In the genomic region with DNA sequence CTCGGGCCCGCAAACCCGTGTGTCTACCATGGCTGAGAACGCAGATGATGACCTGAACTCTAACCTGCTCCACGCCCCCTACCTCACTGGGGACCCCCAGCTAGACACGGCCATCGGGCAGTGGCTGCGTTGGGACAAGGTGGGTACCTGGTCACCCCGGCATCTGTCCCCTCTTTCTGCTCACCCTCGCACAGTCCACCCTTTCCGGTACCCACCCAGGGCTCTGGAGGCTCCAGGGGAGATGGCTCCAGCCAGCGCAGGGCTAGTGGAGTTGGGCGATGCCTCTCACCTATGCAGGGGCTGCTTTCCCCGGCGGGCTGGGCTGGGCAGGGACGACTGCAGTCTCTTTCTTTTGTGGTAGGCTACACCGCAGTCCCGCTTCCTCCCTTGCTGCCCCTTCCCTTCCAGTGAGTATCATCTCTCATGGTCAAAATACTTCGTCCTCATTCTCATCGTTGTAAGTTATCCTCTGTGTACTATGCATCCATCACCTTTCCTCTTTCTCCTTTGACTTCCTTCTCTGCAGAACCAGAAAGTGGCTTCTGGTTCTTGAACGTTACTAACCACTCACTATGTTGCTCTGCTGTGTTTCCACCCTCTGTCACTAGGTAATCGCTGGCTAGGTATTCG, we compare ENCODE assay signal across 9 mouse cellular contexts. TPM values are rescaled to one million over a fixed set of nuclear protein-coding genes. Genes with fewer than 3 reads are reported as not detected.
DNase-seq lines count a peak whose midpoint lies in the region; ATAC-seq and TF ChIP-seq lines count a peak whose summit lies in the region.
"Had no signal": no experiment of that assay in that cellular context is flagged by ENCODE, and none has a peak within 500 bp of the region (broad histone marks: within the 10 kb centered on the region; RNA-seq: fewer than 3 reads in every experiment).

No protein-coding gene starts in this region.

- no peaks in the 10 kb centered on the region for H3K27me3 ChIP-seq in kidney, embryonic 16.5 days (ENCODE audit: insufficient read depth, low read length)
- no peaks in the 10 kb centered on the region for H3K27me3 ChIP-seq in G1E (ENCODE audit: insufficient read depth, low read length)
- no peaks in the 10 kb centered on the region for H3K27me3 ChIP-seq in liver, embryonic 11.5 days (replicated peaks; ENCODE audit: control insufficient read depth, insufficient read depth, low read length)
- H3K27me3 ChIP-seq in neural tube, embryonic 15.5 days (replicated peaks), result no peaks in the 10 kb centered on the region

- no peak for DNase-seq in kidney, adult 18-20 months
- peak; percentile 5 for DNase-seq in G1E (ENCODE audit: low spot score)
- DNase-seq in cerebellum, postnatal 25 days, result peak; percentile 68 to 69
- DNase-seq in heart, postnatal 14 days, result peak; percentile 24
- no peak for DNase-seq in liver, embryonic 11.5 days (ENCODE audit: low spot score)
- DNase-seq in frontal cortex, postnatal 10 days (ENCODE audit: low spot score in 2 of 2), result no peak

- 1% methylated on average over 23 of the region's 23 CpGs for WGBS in kidney, embryonic 16.5 days
- WGBS in liver, embryonic 11.5 days, result under 1% methylated on average over 23 of the region's 23 CpGs
- under 1% methylated on average over 23 of the region's 23 CpGs for WGBS in neural tube, embryonic 15.5 days

- H3K4me3 ChIP-seq in kidney, embryonic 16.5 days (ENCODE audit: low read length), result peak overlapping the region; percentile 79
- peak overlapping the region; percentile 95 for H3K4me3 ChIP-seq in G1E (ENCODE audit: low read depth, low read length)
- peak overlapping the region; percentile 76 for H3K4me3 ChIP-seq in liver, embryonic 11.5 days (ENCODE audit: low read depth, low read length)
- H3K4me3 ChIP-seq in neural tube, embryonic 15.5 days (replicated peaks), result peak overlapping the region; percentile 74

- TF ChIP-seq CTCF in G1E (IDR thresholded peaks at IDR 0.05; ENCODE audit: low read depth, low read length), result no peak

- intact Hi-C loops in heart, postnatal 14 days (cut with DNase I), result loop anchor here (5.0 kb wide), 1 partner anchor 106 kb away; the partner anchor contains the start of gene Pold3

- H3K4me1 ChIP-seq in kidney, embryonic 16.5 days (ENCODE audit: insufficient read depth, low read length), result peaks cover 11% of the 10 kb centered on the region
- H3K4me1 ChIP-seq in G1E (ENCODE audit: insufficient read depth, low read depth, low read length), result peaks cover 29% of the 10 kb centered on the region
- peaks cover 12% of the 10 kb centered on the region for H3K4me1 ChIP-seq in liver, embryonic 11.5 days (replicated peaks; ENCODE audit: control insufficient read depth, insufficient read depth, low read length)
- H3K4me1 ChIP-seq in neural tube, embryonic 15.5 days, result peaks cover 20% of the 10 kb centered on the region

- peak overlapping the region; percentile 97 for H3K4me2 ChIP-seq in kidney, embryonic 16.5 days (replicated peaks; ENCODE audit: low read depth, low read length)
- peak overlapping the region; percentile 99 for H3K4me2 ChIP-seq in liver, embryonic 11.5 days
- peak overlapping the region; percentile 89 for H3K4me2 ChIP-seq in neural tube, embryonic 15.5 days

- peak; percentile 71 for ATAC-seq in kidney, embryonic 16.5 days (ENCODE audit: low FRiP score, low TSS enrichment)
- ATAC-seq in G1E (ENCODE audit: extremely low read depth, insufficient number of reproducible peaks, low FRiP score, poor library complexity, severe bottlenecking), result no peak
- peak; percentile 52 for ATAC-seq in liver, embryonic 11.5 days (replicated peaks; ENCODE audit: low FRiP score)
- ATAC-seq in neural tube, embryonic 15.5 days (ENCODE audit: low FRiP score), result peak; percentile 70

- peak overlapping the region; percentile 84 for H3K9ac ChIP-seq in kidney, embryonic 16.5 days (replicated peaks; ENCODE audit: low read length)
- peak overlapping the region; percentile 79 for H3K9ac ChIP-seq in liver, embryonic 11.5 days (ENCODE audit: low read depth, low read length)
- H3K9ac ChIP-seq in neural tube, embryonic 15.5 days (replicated peaks), result peak overlapping the region; percentile 86

- H3K9me3 ChIP-seq in kidney, embryonic 16.5 days (ENCODE audit: low read length), result no peaks in the 10 kb centered on the region
- no peaks in the 10 kb centered on the region for H3K9me3 ChIP-seq in G1E (replicated peaks)
- no peaks in the 10 kb centered on the region for H3K9me3 ChIP-seq in liver, embryonic 11.5 days (ENCODE audit: control insufficient read depth, low read length)
- H3K9me3 ChIP-seq in neural tube, embryonic 15.5 days (replicated peaks), result no peaks in the 10 kb centered on the region

- H3K36me3 ChIP-seq in kidney, embryonic 16.5 days (ENCODE audit: insufficient read depth, low read length), result no peaks in the 10 kb centered on the region
- H3K36me3 ChIP-seq in G1E (replicated peaks), result no peaks in the 10 kb centered on the region
- no peaks in the 10 kb centered on the region for H3K36me3 ChIP-seq in liver, embryonic 11.5 days (ENCODE audit: control insufficient read depth, insufficient read depth, low read length)
- H3K36me3 ChIP-seq in neural tube, embryonic 15.5 days, result no peaks in the 10 kb centered on the region

- H3K27ac ChIP-seq in kidney, embryonic 16.5 days (ENCODE audit: low read length), result peak overlapping the region; percentile 91
- H3K27ac ChIP-seq in liver, embryonic 11.5 days (ENCODE audit: low read depth, low read length), result peak overlapping the region; percentile 95
- H3K27ac ChIP-seq in neural tube, embryonic 15.5 days (replicated peaks), result peak overlapping the region; percentile 92

RNA-seq across cellular contexts. Expression of gene Pgm2l1, which starts 0.8 kb away (rescaled TPM):
- 3.4 and 4.0 TPM in 2 replicates for polyA plus RNA-seq in kidney, embryonic 16.5 days (2015; fragmentation: Nextera tagmentation; extraction: Ambion mirVana)
- total RNA-seq in G1E (2014; fragmentation: Nextera tagmentation), result 20.8 and 22.5 TPM in 2 replicates
- total RNA-seq in G1E (2017), result 21.0 and 22.6 TPM in 2 replicates
- 21.3 and 21.6 TPM in 2 replicates for polyA plus RNA-seq in G1E (2012)
- total RNA-seq in heart, postnatal 14 days (2021), result 1 to 10 TPM; 8.1 TPM
- 2.6 and 3.0 TPM in 2 replicates for polyA plus RNA-seq in liver, embryonic 11.5 days (2014; fragmentation: Nextera tagmentation; extraction: Ambion mirVana)
- polyA plus RNA-seq in neural tube, embryonic 15.5 days (2015; fragmentation: Nextera tagmentation; extraction: Ambion mirVana), result 24.2 and 26.1 TPM in 2 replicates

RNA-seq across cellular contexts. Expression of gene Kcne3, which starts 51.7 kb away (rescaled TPM):
- 3.0 and 4.2 TPM in 2 replicates for polyA plus RNA-seq in kidney, embryonic 16.5 days (2015; fragmentation: Nextera tagmentation; extraction: Ambion mirVana)
- total RNA-seq in G1E (2014; fragmentation: Nextera tagmentation) (21.8 and 27.6 TPM in 2 replicates), G1E (2017) (71.8 and 73.8 TPM in 2 replicates)
- 1.5 and 1.6 TPM in 2 replicates for polyA plus RNA-seq in G1E (2012)
- under 1 TPM; 0.55 to 0.78 TPM for total RNA-seq in heart, postnatal 14 days (2021)
- 10.9 and 11.4 TPM in 2 replicates for polyA plus RNA-seq in liver, embryonic 11.5 days (2014; fragmentation: Nextera tagmentation; extraction: Ambion mirVana)
- polyA plus RNA-seq in neural tube, embryonic 15.5 days (2015; fragmentation: Nextera tagmentation; extraction: Ambion mirVana), result 0.99 and 6.4 TPM in 2 replicates

RNA-seq across cellular contexts. Expression of gene P4ha3, which starts 57.3 kb away (rescaled TPM):
- 7.2 and 9.3 TPM in 2 replicates for polyA plus RNA-seq in kidney, embryonic 16.5 days (2015; fragmentation: Nextera tagmentation; extraction: Ambion mirVana)
- total RNA-seq in G1E (2014; fragmentation: Nextera tagmentation) (not detected in 2 replicates), G1E (2017) (0.12 and 0.16 TPM in 2 replicates)
- not detected in 2 replicates for polyA plus RNA-seq in G1E (2012)
- 1 to 10 TPM in 1 of 2 experiments, under 1 TPM in 1; 0.80 to 1.1 TPM for total RNA-seq in heart, postnatal 14 days (2021)
- 5.9 and 7.1 TPM in 2 replicates for polyA plus RNA-seq in liver, embryonic 11.5 days (2014; fragmentation: Nextera tagmentation; extraction: Ambion mirVana)
- 9.4 and 14.7 TPM in 2 replicates for polyA plus RNA-seq in neural tube, embryonic 15.5 days (2015; fragmentation: Nextera tagmentation; extraction: Ambion mirVana)
- total RNA-seq: hematopoietic stem cell, adult 5-6 weeks had no signal

Comparison
In these comparisons a context has a peak if more than half of its experiments do, and no peak if none do; other contexts are left out.
1. DNase-seq: peak in G1E (single experiment), cerebellum, postnatal 25 days (2 of 2) and heart, postnatal 14 days (2 of 2); none in kidney, adult 18-20 months (single experiment), liver, embryonic 11.5 days (single experiment) and frontal cortex, postnatal 10 days (0 of 2).
2. Peak in every context shown above with its lines, with median percentiles within 50 percentile points of each other: H3K27ac ChIP-seq, H3K4me2 ChIP-seq, H3K4me3 ChIP-seq and H3K9ac ChIP-seq.